Mouse (Mus musculus) megakaryocyte, embryonic 14.5 days (primary cell): Measurements from ENCODE around the gene Aes.

Experiments used
- FLI1 ChIP-seq: IDR thresholded peaks from 2 replicates; pipeline ENCODE4 v1.6.1; 2012; ENCODE audit warnings: low read length, inconsistent platforms, mixed read lengths
- GATA1 ChIP-seq: IDR thresholded peaks from 3 replicates; pipeline ENCODE4 v1.6.1; 2012; ENCODE audit warnings: mixed read lengths, low read length, inconsistent platforms, borderline replicate concordance

- TF ChIP-seq GATA1 (no peak), FLI1 (no peak)
Observed at GRCm38 (mm10) chr10:81608308-81608707, 49.0 kb downstream of the Aes start.
